Mouse (Mus musculus) embryonic fibroblast, embryonic 13.5 days (primary cell): ENCODE results near the gene Kcnk10.

ENCODE experiments used
- CTCF ChIP-seq: IDR thresholded peaks from 2 replicates; pipeline ENCODE4 v1.5.1; 2011; ENCODE audit warnings: mild to moderate bottlenecking, control low read depth, low read length, moderate library complexity, borderline replicate concordance; ENCODE audit not compliant: insufficient read depth
- POLR2A ChIP-seq: IDR thresholded peaks from 2 replicates; pipeline ENCODE4 v1.6.1; 2011; ENCODE audit warnings: low read depth, mild to moderate bottlenecking, control low read depth, low read length, moderate library complexity

- TF ChIP-seq POLR2A, result no peak
- no peak for TF ChIP-seq CTCF
Measured at GRCm38 (mm10) chr12:98458516-98458915, 119.6 kb downstream of the Kcnk10 start.
